Mouse (Mus musculus): ENCODE data around the gene Rab10.
"Not testable (repeated sequence)": the region's sequence is repeated elsewhere in the genome, so short reads cannot be mapped to it uniquely, and the experiment has no call there.

Gene Rab10

DNA sequence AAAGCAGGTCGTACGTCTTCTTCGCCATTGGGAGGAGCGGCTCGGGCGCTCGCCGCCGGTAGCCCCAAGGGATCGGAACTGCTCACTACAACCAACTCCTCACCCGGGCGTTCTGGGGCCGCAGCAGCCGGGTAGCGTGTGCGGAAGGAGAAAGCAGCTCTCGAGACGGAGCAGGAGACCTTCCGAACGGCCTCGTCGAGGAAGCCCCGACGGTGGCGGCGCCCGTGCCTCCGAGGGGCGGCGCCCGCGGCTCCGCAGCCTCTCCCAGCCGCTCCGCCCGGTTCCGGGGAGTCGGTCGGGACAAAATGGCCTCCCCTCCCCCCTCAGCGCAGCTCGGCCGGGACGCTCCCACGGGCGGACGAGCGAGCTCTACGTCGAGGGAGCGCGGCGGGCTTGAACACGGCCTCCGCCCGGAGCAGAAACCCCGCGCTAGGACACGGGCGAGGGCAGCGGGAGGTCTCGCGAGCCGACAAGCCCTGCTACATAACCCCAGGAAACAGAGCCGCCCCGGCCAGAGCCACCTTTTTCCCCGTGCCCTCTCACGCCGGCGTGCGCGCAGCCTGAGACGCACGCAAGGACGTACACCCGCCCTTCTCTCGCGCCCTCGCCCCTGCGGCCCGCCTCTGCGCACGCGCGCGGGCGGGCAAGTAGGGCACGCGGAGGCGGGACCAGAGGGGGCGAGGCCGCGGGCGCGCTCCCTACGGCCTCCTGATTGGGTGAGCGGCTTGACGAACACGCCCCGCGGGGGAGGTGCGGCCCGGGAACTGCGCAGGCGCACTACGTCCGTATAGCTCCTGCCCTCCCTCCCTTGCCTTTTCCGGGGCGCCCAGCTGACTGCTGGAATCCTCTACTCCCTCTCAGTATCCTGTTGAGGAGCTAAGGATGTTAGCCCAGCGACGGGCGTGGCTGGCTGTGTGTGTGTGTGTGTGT lies at the start of gene Rab10:
TSS of gene Rab10 (minus strand) at position 579 of the 930 bp plus-strand sequence.
- peak; percentile 97 to 99 for DNase-seq (ENCODE audit: low spot score in 2 of 2)

DNA sequence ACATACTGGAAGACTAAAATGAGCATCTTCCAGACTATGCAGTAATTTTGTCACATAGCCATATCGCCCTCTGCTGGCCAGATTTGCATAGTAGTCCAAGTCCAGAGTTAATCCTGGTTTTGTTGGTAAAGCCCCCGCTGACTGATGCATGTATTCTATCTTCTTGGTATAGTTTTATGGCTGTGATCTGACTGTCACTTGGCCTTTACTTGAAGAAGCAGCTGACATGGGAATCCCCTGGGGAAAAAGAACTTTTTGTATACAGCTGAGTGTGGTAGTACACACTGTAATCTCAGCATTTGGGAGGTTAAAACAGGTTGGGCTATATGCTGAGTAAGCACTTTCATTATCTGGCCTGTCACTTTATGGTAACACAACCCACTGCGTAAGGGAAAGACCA lies 49.5 kb upstream of the Rab10 start:
- peak; percentile 74 to 88 for DNase-seq (ENCODE audit: low spot score in 2 of 2)

DNA sequence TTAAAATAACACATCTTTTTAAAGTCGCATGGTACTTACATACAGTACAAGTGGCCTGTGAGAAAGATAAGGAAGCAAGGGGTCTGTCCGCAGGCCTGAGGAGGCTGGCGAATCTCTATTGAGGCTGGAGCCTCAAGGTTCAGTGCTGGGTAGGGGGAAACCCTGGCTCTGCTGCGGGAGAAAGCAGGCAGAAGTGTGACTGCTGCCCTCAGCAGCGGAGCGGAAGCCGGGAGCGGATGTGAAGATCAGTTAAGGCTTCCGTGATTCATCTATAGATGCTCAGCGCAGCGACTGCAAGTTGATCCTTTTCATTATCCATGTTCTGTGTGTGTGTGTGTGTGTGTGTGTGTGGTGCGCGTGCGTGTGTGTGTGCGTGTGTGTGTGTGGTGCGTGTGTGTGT lies 47.1 kb upstream of the Rab10 start:
- peak in 1 of 2 experiments; percentile 33 for DNase-seq (ENCODE audit: low spot score in 2 of 2)

DNA sequence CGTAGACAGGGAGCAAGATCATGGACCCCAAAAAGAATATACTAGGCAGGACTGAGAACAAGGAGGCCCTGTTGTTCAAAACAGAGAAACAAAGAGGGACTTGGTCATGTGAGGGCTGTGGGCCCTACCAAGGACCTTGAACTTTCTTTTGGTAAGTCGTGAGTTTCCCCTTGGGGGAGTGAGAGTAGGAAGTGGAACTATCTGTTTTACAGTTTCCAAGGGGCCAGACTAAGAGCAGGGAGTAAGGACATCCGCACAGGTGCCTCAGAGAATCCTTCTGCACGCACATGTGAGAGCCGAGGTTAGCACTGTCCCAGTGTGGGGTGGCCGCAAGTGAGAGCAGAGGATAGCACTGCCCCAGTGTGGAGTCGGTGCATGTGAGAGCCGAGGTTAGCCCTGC lies 45.3 kb upstream of the Rab10 start:
- no peak for DNase-seq (ENCODE audit: low spot score in 2 of 2)

DNA sequence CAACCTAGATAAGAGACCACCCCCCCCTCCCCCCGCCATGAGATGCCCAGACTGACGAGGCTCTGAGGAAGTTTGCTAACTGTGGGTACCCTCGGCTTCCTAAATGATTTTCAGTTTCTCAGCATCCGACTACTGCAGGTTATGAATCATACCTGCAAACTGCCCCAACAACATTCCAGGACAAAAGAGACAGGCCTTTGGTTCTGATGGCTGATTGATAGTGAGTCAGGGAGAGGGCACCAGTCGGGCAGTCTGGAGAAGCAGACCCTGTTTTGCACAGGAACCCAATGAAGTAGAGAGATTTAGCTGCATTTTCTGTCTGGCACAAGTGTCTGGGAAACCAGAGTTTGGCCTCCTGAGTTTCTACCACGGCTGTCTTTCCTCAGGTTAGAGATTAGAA lies 42.4 kb upstream of the Rab10 start:
- DNase-seq (ENCODE audit: low spot score in 2 of 2): no peak

DNA sequence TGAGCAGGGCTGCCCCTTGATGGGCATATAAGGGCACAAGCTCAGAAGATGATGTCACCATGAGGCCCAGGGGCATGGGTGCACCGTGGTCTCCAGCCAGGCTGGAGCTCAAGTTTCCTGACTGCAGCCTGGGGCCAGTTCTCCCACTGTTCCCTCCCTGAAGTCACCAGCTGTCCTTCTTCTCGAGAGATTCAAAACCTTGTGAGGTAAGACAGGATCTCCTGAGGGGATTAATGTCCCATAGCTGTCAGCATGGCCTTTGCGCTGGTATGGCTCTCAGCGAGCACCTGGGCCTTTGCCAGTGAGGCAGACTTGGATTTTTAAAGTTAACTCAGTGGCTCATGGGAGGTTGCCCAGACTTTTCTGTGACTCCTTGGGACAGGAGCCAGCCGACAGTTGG lies 40.4 kb upstream of the Rab10 start:
- DNase-seq (ENCODE audit: low spot score in 2 of 2): no peak

DNA sequence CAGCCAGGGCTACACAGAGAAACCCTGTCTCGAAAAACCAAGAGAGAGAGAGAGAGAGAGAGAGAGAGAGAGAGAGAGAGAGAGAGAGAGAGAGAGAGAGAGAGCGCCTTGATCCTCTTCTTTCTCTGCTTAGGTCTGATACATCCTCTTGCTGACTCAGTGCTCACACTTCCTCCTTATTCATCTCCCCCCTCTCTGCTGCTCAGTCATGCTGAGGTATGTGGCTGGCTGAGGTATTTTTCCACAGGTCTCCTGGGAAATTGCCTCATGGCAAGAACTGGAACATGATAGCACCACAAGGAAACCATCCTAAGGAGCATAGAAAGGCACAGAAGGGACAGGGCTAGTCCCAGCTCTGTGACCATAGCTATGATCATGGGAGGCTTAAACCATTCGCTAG lies 39.6 kb upstream of the Rab10 start:
- DNase-seq (ENCODE audit: low spot score in 2 of 2): no peak

DNA sequence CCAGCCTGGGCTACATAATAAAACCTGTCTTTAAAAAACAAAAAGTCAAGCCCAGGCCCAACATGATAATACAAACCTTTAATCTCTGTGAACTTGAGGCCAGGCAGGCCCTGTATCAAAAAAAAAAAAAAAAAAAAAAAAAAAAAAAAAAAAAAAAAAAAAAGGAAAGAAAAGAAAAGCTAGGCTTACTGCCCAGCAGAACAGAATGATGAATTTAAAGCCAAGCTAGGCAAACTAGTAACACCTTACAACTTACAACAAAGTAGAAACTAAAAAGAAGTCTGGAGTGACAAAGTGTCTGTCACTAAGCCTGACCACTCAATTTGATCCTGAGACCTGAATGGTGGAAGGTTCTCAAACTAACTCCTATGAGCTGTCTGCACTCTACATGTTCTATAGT lies 37.9 kb upstream of the Rab10 start:
- DNase-seq (ENCODE audit: low spot score in 2 of 2): no peak

DNA sequence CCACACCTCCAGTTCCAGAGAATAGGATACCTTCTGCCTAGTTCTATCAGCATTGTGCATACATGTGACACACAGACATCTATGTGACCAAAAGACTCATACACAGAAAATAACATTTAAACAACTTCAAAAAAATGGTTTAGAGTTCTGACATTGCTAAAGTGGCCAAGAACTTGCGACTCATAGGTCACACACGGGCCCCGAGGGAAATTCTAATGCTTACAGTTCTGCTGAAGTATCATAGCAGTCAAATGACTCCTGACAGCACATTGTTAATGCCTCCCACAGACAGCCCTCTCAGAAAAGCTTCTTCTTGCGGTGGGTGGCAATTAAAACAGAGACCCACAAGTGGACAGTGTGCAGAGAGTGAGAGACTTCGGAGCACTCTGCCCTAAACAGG lies 35.3 kb upstream of the Rab10 start:
- no peak for DNase-seq (ENCODE audit: low spot score in 2 of 2)

DNA sequence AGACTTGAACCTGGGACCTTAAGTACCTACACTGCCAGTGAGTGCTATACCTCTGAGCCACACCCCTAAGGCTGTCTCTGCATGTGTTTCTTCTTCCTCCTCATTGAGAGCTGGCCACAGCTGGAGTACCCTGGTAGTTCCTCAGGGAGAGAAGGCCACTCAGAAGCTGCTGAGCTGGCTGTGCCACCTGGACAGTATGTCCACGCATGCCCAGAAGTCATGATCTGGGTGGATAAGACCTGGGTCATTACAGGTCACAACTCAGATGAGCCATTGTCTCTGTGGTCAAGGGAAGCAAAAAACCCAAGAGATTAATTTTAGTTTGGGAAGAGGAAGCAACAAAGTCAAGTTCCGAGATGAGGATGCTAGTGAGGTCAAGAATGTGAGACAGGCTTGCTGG lies 34.4 kb upstream of the Rab10 start:
- DNase-seq (ENCODE audit: low spot score in 2 of 2): no peak

DNA sequence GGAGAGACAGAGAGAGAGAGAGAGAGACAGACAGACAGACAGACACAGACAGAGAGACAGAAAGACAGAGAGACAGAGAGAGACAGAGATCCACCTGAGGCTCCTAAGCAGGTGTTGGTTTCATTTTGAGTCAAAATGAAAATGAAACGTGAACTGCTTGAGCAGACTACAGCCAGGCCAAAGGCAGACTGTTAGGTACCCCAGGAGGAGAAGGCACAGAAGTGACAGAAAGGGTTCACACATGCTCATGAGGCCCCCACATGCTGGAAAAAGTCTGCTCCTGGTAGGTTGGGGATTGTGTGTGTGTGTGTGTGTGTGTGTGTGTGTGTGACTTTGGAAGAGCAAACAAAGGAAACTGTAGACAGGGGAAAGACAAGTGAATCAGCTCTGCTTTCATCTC lies 29.2 kb upstream of the Rab10 start:
- no peak for DNase-seq (ENCODE audit: low spot score in 2 of 2)

DNA sequence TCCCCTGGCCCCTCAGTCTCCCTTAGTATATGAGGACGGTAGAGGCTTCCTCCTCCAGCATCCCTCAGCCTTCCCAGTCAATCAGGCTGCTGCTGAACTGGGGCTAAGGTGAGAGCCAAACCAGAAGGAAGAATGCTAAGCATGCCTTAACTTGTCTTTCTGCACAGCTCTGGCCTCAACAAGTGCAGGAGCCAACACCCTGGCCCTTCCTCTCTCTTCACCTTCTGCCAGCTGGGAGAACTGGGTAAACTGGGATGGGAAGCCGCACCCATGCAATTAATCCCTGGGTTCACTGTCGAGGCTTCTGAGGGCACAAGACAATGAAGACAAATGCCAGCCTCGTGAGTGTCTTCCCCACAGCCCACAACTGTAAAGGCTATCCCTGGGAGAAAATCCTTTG lies 19.9 kb upstream of the Rab10 start:
- no peak for DNase-seq (ENCODE audit: low spot score in 2 of 2)

DNA sequence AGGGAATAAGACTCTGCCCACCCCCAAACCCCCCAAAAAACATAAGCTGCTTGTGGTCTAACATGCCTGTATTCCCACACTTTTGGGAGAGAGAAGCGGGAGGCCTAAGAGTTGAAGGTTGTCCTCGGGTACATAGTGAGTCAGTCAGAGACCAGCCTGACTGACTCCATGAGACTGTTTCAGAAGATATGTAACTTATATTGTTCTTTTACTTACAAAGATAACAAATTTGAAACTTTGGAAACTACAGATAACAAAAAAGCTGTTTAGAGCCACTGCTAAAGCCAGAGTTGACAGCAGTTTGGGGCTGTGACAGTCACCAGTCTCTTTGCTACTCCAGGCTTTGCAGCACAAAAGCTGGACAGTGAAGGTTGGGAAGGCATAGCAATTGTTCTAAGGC lies 15.5 kb upstream of the Rab10 start:
- DNase-seq (ENCODE audit: low spot score in 2 of 2): no peak

DNA sequence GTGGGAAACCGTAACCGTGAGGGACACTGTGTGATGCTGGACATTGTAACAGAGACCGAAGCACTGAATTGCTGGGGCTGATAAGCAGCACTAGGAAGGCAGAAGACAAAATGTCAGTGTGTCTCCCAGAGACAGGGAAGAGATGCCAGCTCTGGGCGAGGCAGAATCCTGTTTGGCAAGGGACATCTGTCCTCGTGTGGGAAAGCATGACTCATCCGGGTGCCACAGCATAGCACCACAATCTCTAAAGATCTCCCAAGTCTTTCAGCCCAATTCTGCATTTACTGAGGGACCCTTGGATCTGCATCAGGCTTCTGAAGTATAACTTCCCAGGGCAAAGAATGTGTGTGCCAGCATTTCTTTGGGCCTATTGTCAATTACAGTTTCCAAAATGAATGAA lies 13.5 kb upstream of the Rab10 start:
- DNase-seq (ENCODE audit: low spot score in 2 of 2): no peak

DNA sequence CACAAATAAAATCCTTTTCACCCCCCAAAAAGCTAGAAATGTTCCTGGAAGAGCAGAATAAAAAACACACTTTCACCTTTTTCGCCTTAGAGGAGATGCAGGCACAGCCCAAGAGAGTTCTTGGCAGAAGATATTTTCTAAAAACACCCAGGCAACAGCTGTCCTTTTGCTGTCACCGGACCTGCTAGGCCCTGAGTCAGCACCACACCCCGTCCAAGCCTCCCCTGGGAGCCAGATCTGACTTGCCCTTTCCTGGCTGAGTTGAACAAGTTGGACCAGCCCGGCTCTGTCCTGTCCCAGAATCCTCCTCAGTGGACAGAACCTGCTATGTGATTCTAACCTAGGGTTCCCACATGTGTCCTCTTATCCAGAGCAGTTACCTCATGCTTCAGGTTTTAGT lies 9.6 kb upstream of the Rab10 start:
- peak in 1 of 2 experiments; percentile 26 for DNase-seq (ENCODE audit: low spot score in 2 of 2)

DNA sequence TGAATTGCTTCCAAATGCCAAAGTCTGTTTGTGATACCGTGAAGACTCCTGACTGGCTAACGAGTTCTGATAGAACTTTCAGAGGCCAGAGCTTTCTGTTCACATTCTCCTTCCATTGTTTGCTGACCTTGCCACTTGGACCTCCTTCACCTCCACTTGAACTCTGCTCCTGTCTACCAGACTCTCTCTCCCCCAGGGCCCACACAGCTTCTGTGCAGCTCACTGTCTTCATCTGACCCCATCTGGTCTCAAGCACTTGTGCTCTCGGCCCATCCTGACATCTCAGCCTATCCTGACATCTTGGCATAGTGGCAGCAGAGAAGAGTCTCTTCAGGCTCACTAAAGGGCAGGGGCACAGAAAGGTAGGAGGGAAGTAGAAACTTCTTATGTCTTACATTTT lies 7.2 kb upstream of the Rab10 start:
- no peak for DNase-seq (ENCODE audit: low spot score in 2 of 2)

DNA sequence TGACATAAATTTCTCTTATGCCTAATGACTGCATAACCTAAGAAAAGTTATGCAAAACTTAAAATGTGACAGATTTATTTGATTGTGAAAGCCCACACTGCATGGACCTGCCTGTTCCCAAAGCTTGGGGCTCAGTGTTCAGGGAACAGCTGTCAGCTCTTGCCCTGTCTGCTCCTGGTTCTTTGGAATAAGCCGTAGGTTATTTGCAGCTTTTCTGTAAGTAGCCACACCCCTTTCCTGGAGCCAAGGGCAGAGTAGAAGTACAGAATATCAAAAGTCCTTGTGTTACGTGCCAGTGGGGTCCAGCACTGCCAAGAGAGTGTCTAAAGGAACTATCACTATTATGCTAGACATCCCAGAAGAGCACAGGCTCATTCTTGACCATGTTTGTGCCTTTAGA lies 6.3 kb upstream of the Rab10 start:
- DNase-seq (ENCODE audit: low spot score in 2 of 2): no peak

DNA sequence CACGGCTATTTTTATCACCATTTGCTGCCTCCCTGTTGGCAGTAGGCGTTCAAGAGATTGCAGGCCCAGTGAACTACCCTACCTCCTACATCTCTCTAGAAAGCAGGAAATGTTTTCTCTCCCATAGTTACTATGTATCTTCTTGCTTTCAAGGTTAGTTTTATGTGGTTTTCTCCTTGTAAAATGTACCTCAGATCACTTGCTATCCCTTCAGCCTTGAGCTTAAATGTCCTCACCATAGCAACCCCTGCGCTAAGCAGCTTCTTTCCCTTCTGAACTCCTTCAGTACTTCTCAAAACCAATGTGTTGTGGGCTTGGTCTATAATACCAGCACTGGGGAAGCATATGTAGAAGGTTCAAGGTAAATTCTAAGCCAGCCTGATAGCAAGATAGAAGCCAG lies 3.1 kb upstream of the Rab10 start:
- DNase-seq (ENCODE audit: low spot score in 2 of 2): no peak

DNA sequence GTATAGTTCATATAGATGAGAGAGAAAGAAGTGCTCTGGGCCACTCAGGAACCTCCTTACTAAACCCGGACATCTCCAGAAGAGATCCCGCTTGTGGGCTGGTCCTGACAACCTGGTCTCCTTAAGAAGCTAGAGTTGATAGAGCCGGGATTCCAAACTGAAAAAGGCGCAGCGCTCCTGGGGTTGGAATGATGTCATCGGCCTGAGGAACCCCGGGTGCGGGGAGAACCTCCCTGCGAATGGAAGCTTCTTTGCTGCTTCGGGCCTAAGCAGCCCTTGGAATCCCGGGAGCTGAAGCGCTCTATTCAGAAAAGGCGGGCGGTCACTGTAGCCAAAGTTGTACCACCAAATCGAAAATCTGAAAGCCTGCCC lies 538 bp upstream of the Rab10 start:
- no peak for DNase-seq (ENCODE audit: low spot score in 2 of 2)

DNA sequence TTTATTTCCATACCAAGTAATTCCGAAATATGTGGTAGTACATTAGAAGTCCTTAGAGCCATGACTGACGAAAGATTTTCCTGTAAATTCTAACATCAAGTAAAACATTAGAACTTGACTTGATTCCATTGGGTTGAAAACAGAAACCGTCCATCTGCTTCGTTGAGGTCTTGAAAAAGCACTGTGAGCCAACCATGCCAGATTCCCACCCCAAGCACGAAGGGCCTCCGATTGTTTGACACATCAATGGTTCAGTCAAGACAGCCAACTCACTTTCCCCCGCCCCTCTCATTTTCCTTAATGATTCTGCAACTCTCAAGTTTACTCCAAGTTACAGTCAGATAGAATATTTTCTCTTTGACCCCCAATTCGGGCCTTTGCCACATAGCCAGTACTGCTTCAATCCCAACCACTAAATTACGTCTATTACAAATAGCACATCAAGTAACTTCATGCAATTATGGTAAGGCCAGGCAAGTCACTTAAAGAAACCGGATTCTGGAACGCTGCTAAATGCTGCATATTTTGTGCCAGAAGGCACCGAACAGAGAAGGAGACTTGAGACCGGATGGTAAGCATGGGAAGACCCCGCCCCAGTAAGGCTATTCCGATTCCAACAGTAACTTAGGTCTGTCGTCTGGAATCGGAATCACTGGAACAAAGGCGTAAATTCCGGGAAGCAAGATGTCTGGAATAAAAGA lies 1.1 kb downstream of the Rab10 start:
- peak in 1 of 2 experiments; percentile 42 for DNase-seq (ENCODE audit: low spot score in 2 of 2)

DNA sequence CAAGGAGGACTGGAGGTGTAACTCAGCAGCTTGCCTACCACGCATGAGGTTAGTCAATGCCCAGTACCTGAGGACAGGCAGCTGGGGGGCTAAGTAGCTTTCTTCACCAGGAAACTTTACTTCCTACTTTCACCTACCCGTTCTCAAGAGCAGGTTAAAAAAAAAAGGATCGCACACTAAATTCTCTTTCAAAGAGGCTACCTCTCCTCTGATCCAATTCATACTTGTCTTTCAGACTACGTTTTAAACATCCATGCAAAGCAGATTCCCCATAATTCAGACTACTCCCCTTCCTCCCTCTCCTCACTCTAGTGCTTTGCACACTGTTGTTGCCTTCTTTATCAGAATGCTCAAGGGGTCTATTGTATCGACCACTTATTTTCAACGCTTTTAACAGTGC lies 2.2 kb downstream of the Rab10 start:
- no peak for DNase-seq (ENCODE audit: low spot score in 2 of 2)

DNA sequence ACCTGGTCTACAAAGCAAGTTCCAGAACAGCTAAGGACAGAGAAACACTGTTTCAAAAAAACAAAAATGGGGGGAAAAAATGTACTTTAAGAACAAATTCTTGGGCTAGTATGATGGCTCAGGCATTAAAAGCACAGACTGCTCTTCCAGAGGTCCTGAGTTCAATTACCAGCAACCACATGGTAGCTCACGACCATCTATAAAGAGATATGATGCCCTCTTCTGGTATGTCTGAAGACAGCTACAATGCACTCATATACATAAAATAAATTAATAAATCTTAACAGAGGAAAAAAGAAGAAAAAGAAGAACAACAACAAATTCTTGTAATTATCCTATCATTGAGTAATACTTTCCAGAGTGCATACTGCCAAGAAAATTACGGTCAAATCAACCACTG lies 4.5 kb downstream of the Rab10 start:
- no peak for DNase-seq (ENCODE audit: low spot score in 2 of 2)

DNA sequence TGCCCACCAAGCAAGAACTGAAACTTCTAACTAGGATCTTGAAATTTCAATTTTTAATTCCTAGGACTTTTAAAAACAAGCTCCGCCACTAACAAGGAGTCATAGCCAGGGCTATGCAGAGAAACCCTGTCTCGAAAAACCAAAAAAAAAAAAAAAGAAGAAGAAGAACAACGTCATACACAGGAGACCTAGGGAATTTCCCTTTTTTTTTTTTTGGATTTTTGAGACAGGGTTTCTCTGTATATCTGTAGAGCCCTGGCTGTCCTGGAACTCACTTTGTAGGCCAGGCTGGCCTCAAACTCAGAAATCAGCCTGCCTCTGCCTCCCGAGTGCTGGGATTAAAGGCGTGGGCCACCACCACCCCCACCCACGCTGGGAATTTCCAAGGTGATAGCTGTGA lies 12.1 kb downstream of the Rab10 start:
- DNase-seq (ENCODE audit: low spot score in 2 of 2): not testable (repeated sequence)
